Mouse (Mus musculus): Measurements from ENCODE around the gene Pde1c. TPM values are rescaled to one million over a fixed set of nuclear protein-coding genes. Genes with fewer than 3 reads are reported as not detected.

The Pde1c gene
- total and polyA plus RNA-seq, 2 experiments from 2014 or later: 27.5 to 56.0 TPM

DNA sequence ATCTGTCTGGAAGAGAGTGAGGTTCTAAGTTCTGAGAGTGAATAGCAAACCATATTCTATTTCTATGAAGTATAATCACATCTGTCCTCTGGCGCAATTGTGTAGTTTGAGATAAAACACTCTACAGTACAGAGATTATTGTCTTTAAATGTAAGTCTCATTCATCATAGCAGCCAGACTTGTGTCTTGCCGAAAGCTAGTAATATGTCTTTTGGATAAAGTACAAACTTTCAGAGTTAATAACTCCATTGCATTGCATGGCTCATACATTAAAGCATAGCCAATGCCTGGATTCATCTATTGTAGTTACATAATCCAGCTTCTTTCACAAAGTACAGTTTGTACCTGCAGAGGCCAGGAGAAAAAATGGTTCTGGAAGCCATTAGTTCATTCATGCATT, 262.8 kb downstream of the Pde1c start:
- no peak for TF ChIP-seq CTCF (IDR thresholded peaks at IDR 0.05; ENCODE audit: low read depth)
- no peak overlapping the region for H3K27ac ChIP-seq
- WGBS: 93% methylated on average over 2 of the region's 2 CpGs
- no peak for ATAC-seq
- no peak overlapping the region for H3K4me3 ChIP-seq (ENCODE audit: low read length)
- no peak overlapping the region for H3K9ac ChIP-seq (replicated peaks; ENCODE audit: low read length)
- no peak for DNase-seq (ENCODE audit: low spot score)
- no peak overlapping the region for H3K4me2 ChIP-seq (ENCODE audit: low read depth, low read length)
- no peaks in the 10 kb centered on the region for H3K36me3 ChIP-seq (ENCODE audit: insufficient read depth, low read length)
- no peaks in the 10 kb centered on the region for H3K4me1 ChIP-seq (ENCODE audit: insufficient read depth, low read length)
- H3K27me3 ChIP-seq (ENCODE audit: insufficient read depth, low read length): no peaks in the 10 kb centered on the region
- H3K9me3 ChIP-seq (ENCODE audit: low read length): no peaks in the 10 kb centered on the region

- no peak for ATAC-seq
- Histone ChIP-seq H3K4me3 (ENCODE audit: low read length) (no peak overlapping the region), H3K9ac (replicated peaks; ENCODE audit: low read length) (no peak overlapping the region), H3K27ac (no peak overlapping the region), H3K27me3 (ENCODE audit: insufficient read depth, low read length) (no peaks in the 10 kb centered on the region), H3K9me3 (ENCODE audit: low read length) (no peaks in the 10 kb centered on the region), H3K4me2 (ENCODE audit: low read depth, low read length) (no peak overlapping the region), H3K4me1 (ENCODE audit: insufficient read depth, low read length) (no peaks in the 10 kb centered on the region), H3K36me3 (ENCODE audit: insufficient read depth, low read length) (no peaks in the 10 kb centered on the region)
- 51% methylated on average over 1 of the region's 1 CpGs for WGBS
- TF ChIP-seq CTCF (IDR thresholded peaks at IDR 0.05; ENCODE audit: low read depth): no peak
- DNase-seq (ENCODE audit: low spot score): no peak
Measured at GRCm38 (mm10) chr6:56292176-56292575, 276.7 kb downstream of the Pde1c start.

GRCm38 (mm10) chr6:56289307-56289706, 279.6 kb downstream of the Pde1c start:
- Histone ChIP-seq H3K9ac (replicated peaks; ENCODE audit: low read length) (no peak overlapping the region), H3K27me3 (ENCODE audit: insufficient read depth, low read length) (no peaks in the 10 kb centered on the region), H3K36me3 (ENCODE audit: insufficient read depth, low read length) (no peaks in the 10 kb centered on the region), H3K4me3 (ENCODE audit: low read length) (no peak overlapping the region), H3K9me3 (ENCODE audit: low read length) (no peaks in the 10 kb centered on the region), H3K27ac (no peak overlapping the region), H3K4me1 (ENCODE audit: insufficient read depth, low read length) (no peaks in the 10 kb centered on the region), H3K4me2 (ENCODE audit: low read depth, low read length) (no peak overlapping the region)
- ATAC-seq: no peak
- WGBS: 71% methylated on average over 2 of the region's 2 CpGs
- DNase-seq (ENCODE audit: low spot score): no peak
- no peak for TF ChIP-seq CTCF (IDR thresholded peaks at IDR 0.05; ENCODE audit: low read depth)

GRCm38 (mm10) chr6:56284821-56285220, 284.1 kb downstream of the Pde1c start:
- Histone ChIP-seq H3K4me1 (ENCODE audit: insufficient read depth, low read length) (no peaks in the 10 kb centered on the region), H3K4me2 (ENCODE audit: low read depth, low read length) (no peak overlapping the region), H3K27me3 (ENCODE audit: insufficient read depth, low read length) (no peaks in the 10 kb centered on the region), H3K4me3 (ENCODE audit: low read length) (no peak overlapping the region), H3K27ac (no peak overlapping the region), H3K9ac (replicated peaks; ENCODE audit: low read length) (no peak overlapping the region), H3K36me3 (ENCODE audit: insufficient read depth, low read length) (no peaks in the 10 kb centered on the region), H3K9me3 (ENCODE audit: low read length) (no peaks in the 10 kb centered on the region)
- WGBS: 89% methylated on average over 4 of the region's 4 CpGs
- DNase-seq (ENCODE audit: low spot score) (no peak), ATAC-seq (no peak)
- TF ChIP-seq CTCF (IDR thresholded peaks at IDR 0.05; ENCODE audit: low read depth): no peak

- Histone ChIP-seq H3K4me3 (ENCODE audit: low read length) (no peak overlapping the region), H3K9ac (replicated peaks; ENCODE audit: low read length) (no peak overlapping the region), H3K4me1 (ENCODE audit: insufficient read depth, low read length) (no peaks in the 10 kb centered on the region), H3K27ac (no peak overlapping the region), H3K27me3 (ENCODE audit: insufficient read depth, low read length) (no peaks in the 10 kb centered on the region), H3K36me3 (ENCODE audit: insufficient read depth, low read length) (no peaks in the 10 kb centered on the region), H3K9me3 (ENCODE audit: low read length) (no peaks in the 10 kb centered on the region), H3K4me2 (ENCODE audit: low read depth, low read length) (no peak overlapping the region)
- ATAC-seq (no peak), DNase-seq (ENCODE audit: low spot score) (no peak)
- 78% methylated on average over 1 of the region's 1 CpGs for WGBS
- TF ChIP-seq CTCF (IDR thresholded peaks at IDR 0.05; ENCODE audit: low read depth): no peak
Measured at GRCm38 (mm10) chr6:56275461-56275860, 293.4 kb downstream of the Pde1c start.

- 59% methylated on average over 2 of the region's 2 CpGs for WGBS
- Histone ChIP-seq H3K9ac (replicated peaks; ENCODE audit: low read length) (no peak overlapping the region), H3K9me3 (ENCODE audit: low read length) (no peaks in the 10 kb centered on the region), H3K36me3 (ENCODE audit: insufficient read depth, low read length) (no peaks in the 10 kb centered on the region), H3K4me2 (ENCODE audit: low read depth, low read length) (no peak overlapping the region), H3K27ac (no peak overlapping the region), H3K4me3 (ENCODE audit: low read length) (no peak overlapping the region), H3K27me3 (ENCODE audit: insufficient read depth, low read length) (no peaks in the 10 kb centered on the region), H3K4me1 (ENCODE audit: insufficient read depth, low read length) (no peaks in the 10 kb centered on the region)
- ATAC-seq (no peak), DNase-seq (ENCODE audit: low spot score) (no peak)
- TF ChIP-seq CTCF (IDR thresholded peaks at IDR 0.05; ENCODE audit: low read depth): no peak
Measured at GRCm38 (mm10) chr6:56271741-56272140, 297.2 kb downstream of the Pde1c start.

DNA sequence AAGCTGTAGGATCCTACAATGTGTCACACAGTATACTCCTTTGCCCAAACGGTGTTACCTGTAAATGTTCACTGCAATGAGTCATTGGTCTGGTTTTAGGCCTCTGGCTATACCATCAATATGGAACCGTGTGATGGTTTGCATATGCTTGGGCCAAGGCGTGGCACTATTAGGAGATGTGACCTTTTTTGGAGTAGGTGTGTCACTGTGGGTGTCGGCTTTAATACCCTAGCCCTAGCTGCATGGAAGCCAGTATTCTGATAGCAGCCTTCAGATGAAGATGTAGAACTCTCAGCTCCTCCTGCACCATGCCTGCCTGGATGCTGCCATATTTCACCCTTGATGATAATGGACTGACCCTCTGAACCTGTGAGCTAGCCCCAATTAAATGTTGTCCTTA, 304.4 kb downstream of the Pde1c start:
- TF ChIP-seq CTCF (IDR thresholded peaks at IDR 0.05; ENCODE audit: low read depth): no peak
- H3K4me1 ChIP-seq (ENCODE audit: insufficient read depth, low read length): no peaks in the 10 kb centered on the region
- H3K27ac ChIP-seq: no peak overlapping the region
- ATAC-seq (no peak), DNase-seq (ENCODE audit: low spot score) (no peak)
- no peaks in the 10 kb centered on the region for H3K27me3 ChIP-seq (ENCODE audit: insufficient read depth, low read length)
- H3K4me2 ChIP-seq (ENCODE audit: low read depth, low read length): no peak overlapping the region
- no peak overlapping the region for H3K4me3 ChIP-seq (ENCODE audit: low read length)
- WGBS: 93% methylated on average over 4 of the region's 4 CpGs
- H3K9me3 ChIP-seq (ENCODE audit: low read length): no peaks in the 10 kb centered on the region
- H3K36me3 ChIP-seq (ENCODE audit: insufficient read depth, low read length): no peaks in the 10 kb centered on the region
- no peak overlapping the region for H3K9ac ChIP-seq (replicated peaks; ENCODE audit: low read length)
